Mouse (Mus musculus) heart, postnatal 0 days (tissue): ENCODE data around the gene Spdye4c. TPM values are rescaled to one million over a fixed set of nuclear protein-coding genes. Genes with fewer than 3 reads are reported as not detected.

ENCODE experiments used
- ATAC-seq: fragments of 200-750 bp; cut with Nextera tagmentation; 2 replicates; pipeline ENCODE4 v1.8.0; 2017; ENCODE audit warnings: low read depth, moderate number of reproducible peaks, moderate library complexity; ENCODE audit not compliant: insufficient read depth
- DNase-seq: peaks from one replicate; pipeline ENCODE4 v3.0.0-alpha.2; 2016; ENCODE audit warnings: low spot score
- H3K27ac ChIP-seq: fragments of 300-500 bp; sonication (generic); 2 replicates; pipeline ENCODE4 v1.5.1; 2014; ENCODE audit warnings: low read depth, mild to moderate bottlenecking
- H3K27me3 ChIP-seq: fragments of 300-500 bp; sonication (generic); 2 replicates; pipeline ENCODE4 v1.6.1; 2014; ENCODE audit warnings: low read length, mixed read lengths; ENCODE audit not compliant: control insufficient read depth, insufficient read depth
- H3K36me3 ChIP-seq: fragments of 300-500 bp; sonication (generic); replicated peaks from 2 replicates; pipeline ENCODE4 v1.6.1; 2014; ENCODE audit warnings: low read length, mixed read lengths; ENCODE audit not compliant: control insufficient read depth, insufficient read depth
- H3K4me1 ChIP-seq: fragments of 300-500 bp; sonication (generic); 2 replicates; pipeline ENCODE4 v1.6.1; 2014; ENCODE audit warnings: antibody characterized with exemption; ENCODE audit not compliant: control insufficient read depth, insufficient read depth
- H3K4me2 ChIP-seq: fragments of 300-500 bp; sonication (generic); 2 replicates; pipeline ENCODE4 v1.6.1; 2014; ENCODE audit warnings: low read depth, mild to moderate bottlenecking, low read length, moderate library complexity
- H3K4me3 ChIP-seq: fragments of 300-500 bp; sonication (generic); 2 replicates; pipeline ENCODE4 v1.5.1; 2014; ENCODE audit warnings: low read depth, low read length
- H3K9ac ChIP-seq: fragments of 300-500 bp; sonication (generic); replicated peaks from 2 replicates; pipeline ENCODE4 v1.6.1; 2014; ENCODE audit warnings: low read depth, low read length, mixed read lengths
- H3K9me3 ChIP-seq: fragments of 300-500 bp; sonication (generic); replicated peaks from 2 replicates; pipeline ENCODE4 v1.6.1; 2016; ENCODE audit warnings: low read length; ENCODE audit not compliant: control insufficient read depth
- CTCF ChIP-seq: IDR thresholded peaks from 2 replicates; pipeline ENCODE4 v1.5.1; 2016; ENCODE audit warnings: antibody characterized with exemption, control low read depth, low read depth
- EP300 ChIP-seq: IDR thresholded peaks from 2 replicates; pipeline ENCODE4 v1.6.1; 2016; ENCODE audit warnings: antibody characterized with exemption, low read depth
- WGBS: fragments of 180-500 bp; shearing (Covaris S2); extraction: QIAGEN DNeasy Blood & Tissue Kit; methylation state at CpG from one replicate; pipeline ENCODE4 v1.1.7; 2014; 5-methylcytosine and 5-hydroxymethylcytosine counted together
- polyA plus RNA-seq: library from polyadenylated mRNA; unstranded; fragments of >200 nt; fragmentation: Nextera tagmentation; extraction: Ambion mirVana; gene quantifications from 2 replicates; pipeline ENCODE4 v1.2.1, GENCODE M21; 2015
- total RNA-seq: library from RNA; depleted of rRNA; stranded (reverse); fragments of >200 nt; gene quantifications from 2 replicates; pipeline ENCODE4 v1.2.3, GENCODE M21; 2014; ENCODE audit warnings: low replicate concordance; rRNA removed

Gene Spdye4c
- total and polyA plus RNA-seq, 2 experiments from 2014 or later, result not detected

- WGBS, result 85% methylated on average over 8 of the region's 8 CpGs
- H3K9me3 ChIP-seq, result no peaks in the 10 kb centered on the region; the same call in 1 of the 2 replicates
Observed at GRCm38 (mm10) chr2:128611178-128611577, 20.2 kb downstream of the Spdye4c start.

GRCm38 (mm10) chr2:128612275-128612674 lies 21.3 kb downstream of the Spdye4c start:
- no peak overlapping the region for H3K4me2 ChIP-seq
- H3K27ac ChIP-seq, result no peak overlapping the region
- H3K27me3 ChIP-seq, result no peaks in the 10 kb centered on the region
- ATAC-seq (no peak), DNase-seq (no peak)
- H3K4me3 ChIP-seq, result no peak overlapping the region
- H3K36me3 ChIP-seq, result peaks cover 67% of the 10 kb centered on the region
- H3K9ac ChIP-seq, result no peak overlapping the region
- no peaks in the 10 kb centered on the region for H3K4me1 ChIP-seq
- TF ChIP-seq CTCF, result no peak
- no peak for TF ChIP-seq EP300
- 89% methylated on average over 7 of the region's 7 CpGs for WGBS
- no peaks in the 10 kb centered on the region for H3K9me3 ChIP-seq

More at GRCm38 (mm10) chr2:128611178-128611577, 20.2 kb downstream of the Spdye4c start:
- H3K4me1 ChIP-seq, result no peaks in the 10 kb centered on the region
- H3K27me3 ChIP-seq, result no peaks in the 10 kb centered on the region
- ATAC-seq, result no peak
- H3K9ac ChIP-seq, result no peak overlapping the region
- TF ChIP-seq CTCF (no peak), EP300 (no peak)
- no peak overlapping the region for H3K4me3 ChIP-seq
- no peak for DNase-seq
- no peak overlapping the region for H3K27ac ChIP-seq
- H3K4me2 ChIP-seq, result no peak overlapping the region
- H3K36me3 ChIP-seq, result peaks cover 57% of the 10 kb centered on the region

GRCm38 (mm10) chr2:128613365-128613764 lies 22.4 kb downstream of the Spdye4c start:
- 67% methylated on average over 5 of the region's 5 CpGs for WGBS
- no peak for TF ChIP-seq EP300
- no peak for TF ChIP-seq CTCF
- H3K9me3 ChIP-seq, result no peaks in the 10 kb centered on the region
- no peak overlapping the region for H3K9ac ChIP-seq
- H3K4me3 ChIP-seq, result no peak overlapping the region
- no peak overlapping the region for H3K27ac ChIP-seq
- no peak overlapping the region for H3K4me2 ChIP-seq
- H3K27me3 ChIP-seq, result no peaks in the 10 kb centered on the region
- peaks cover 77% of the 10 kb centered on the region for H3K36me3 ChIP-seq
- DNase-seq (peak; percentile 11), ATAC-seq (no peak)
- H3K4me1 ChIP-seq, result no peaks in the 10 kb centered on the region

- Histone ChIP-seq H3K4me1 (no peaks in the 10 kb centered on the region), H3K27me3 (no peaks in the 10 kb centered on the region), H3K4me3 (no peak overlapping the region), H3K9ac (no peak overlapping the region), H3K4me2 (no peak overlapping the region), H3K27ac (no peak overlapping the region), H3K9me3 (no peaks in the 10 kb centered on the region), H3K36me3 (peaks cover 92% of the 10 kb centered on the region)
- ATAC-seq (no peak), DNase-seq (no peak)
- 93% methylated on average over 4 of the region's 4 CpGs for whole genome bisulfite sequencing
- no peak for TF ChIP-seq EP300
- no peak for TF ChIP-seq CTCF
Observed at GRCm38 (mm10) chr2:128615366-128615765, 24.4 kb downstream of the Spdye4c start.

- no peak for ATAC-seq
- Histone ChIP-seq H3K36me3 (peaks cover 90% of the 10 kb centered on the region), H3K27ac (no peak overlapping the region), H3K4me2 (no peak overlapping the region), H3K9me3 (no peaks in the 10 kb centered on the region), H3K9ac (no peak overlapping the region), H3K4me1 (no peaks in the 10 kb centered on the region), H3K4me3 (no peak overlapping the region), H3K27me3 (no peaks in the 10 kb centered on the region)
- TF ChIP-seq EP300 (no peak), CTCF (no peak)
- 90% methylated on average over 1 of the region's 1 CpGs for WGBS
- DNase-seq, result no peak
Observed at GRCm38 (mm10) chr2:128620578-128620977, 29.6 kb downstream of the Spdye4c start.

Other genes starting within 250 kb of the Spdye4c start
- 33.8 and 69.5 TPM in 2 replicates for gene Anapc1, start 96.2 kb downstream of the Spdye4c start, total RNA-seq
- gene Anapc1, start 96.2 kb downstream of the Spdye4c start, polyA plus RNA-seq, result 14.1 and 16.1 TPM in 2 replicates
- gene Mertk, start 107.7 kb downstream of the Spdye4c start, total RNA-seq, result 4.6 and 6.1 TPM in 2 replicates
- gene Mertk, start 107.7 kb downstream of the Spdye4c start, polyA plus RNA-seq, result 2.3 TPM in 2 replicates
- 23.7 and 27.9 TPM in 2 replicates for gene Tmem87b, start 226.9 kb downstream of the Spdye4c start, total RNA-seq
- gene Tmem87b, start 226.9 kb downstream of the Spdye4c start, polyA plus RNA-seq, result 25.8 and 29.5 TPM in 2 replicates